Mouse (Mus musculus): ENCODE data around the gene Slc9a8. TPM values are rescaled to one million over a fixed set of nuclear protein-coding genes. Genes with fewer than 3 reads are reported as not detected.
A peak's percentile ranks its signal among the peaks of the same experiment; 100 is the strongest.
"Not testable (repeated sequence)": the region's sequence is repeated elsewhere in the genome, so short reads cannot be mapped to it uniquely, and the experiment has no call there.

Slc9a8 gene
- total RNA-seq (2021): 10 to 100 TPM; 23.4 to 27.7 TPM
- long read RNA-seq, experiment 1, full-length matches to known transcripts: 2 of 13 reads
- long read RNA-seq, experiment 1, partial matches to known transcripts: 1 of 13 reads
- long read RNA-seq, experiment 1, other reads (novel, unspliced or antisense): 10 of 13 reads
- long read RNA-seq, experiment 2, full-length matches to known transcripts: 7 of 14 reads
- long read RNA-seq, experiment 2, partial matches to known transcripts: 5 of 14 reads
- long read RNA-seq, experiment 2, other reads (novel, unspliced or antisense): 2 of 14 reads

- DNase-seq: peak; percentile 96
These were observed at the start of gene Slc9a8 for GRCm38 (mm10) chr2:167421330-167422149. Slc9a8 (plus strand) TSS chr2:167421712.

GRCm38 (mm10) chr2:167373266-167373665, 48.2 kb upstream of the Slc9a8 start:
- DNase-seq: peak; percentile 48

- no peak for DNase-seq
These were observed 47.2 kb upstream of the Slc9a8 start for GRCm38 (mm10) chr2:167374191-167374805.

GRCm38 (mm10) chr2:167375135-167375534, 46.4 kb upstream of the Slc9a8 start:
- DNase-seq: no peak

- no peak for DNase-seq
These were observed 45.8 kb upstream of the Slc9a8 start for GRCm38 (mm10) chr2:167375688-167376087.

GRCm38 (mm10) chr2:167376160-167376564, 45.4 kb upstream of the Slc9a8 start:
- peak; percentile 66 for DNase-seq

- DNase-seq: no peak
These were observed 43.8 kb upstream of the Slc9a8 start for GRCm38 (mm10) chr2:167377697-167378096.

- DNase-seq: no peak
These were observed 42.5 kb upstream of the Slc9a8 start for GRCm38 (mm10) chr2:167378972-167379371.

GRCm38 (mm10) chr2:167380615-167381285, 40.8 kb upstream of the Slc9a8 start:
- DNase-seq: no peak

GRCm38 (mm10) chr2:167381596-167381995, 39.9 kb upstream of the Slc9a8 start:
- no peak for DNase-seq

GRCm38 (mm10) chr2:167382389-167382788, 39.1 kb upstream of the Slc9a8 start:
- DNase-seq: no peak

GRCm38 (mm10) chr2:167383666-167384083, 37.8 kb upstream of the Slc9a8 start:
- DNase-seq: no peak

GRCm38 (mm10) chr2:167386456-167386855, 35.1 kb upstream of the Slc9a8 start:
- DNase-seq: peak; percentile 24

- DNase-seq: no peak
These were observed 34.5 kb upstream of the Slc9a8 start for GRCm38 (mm10) chr2:167386998-167387397.

GRCm38 (mm10) chr2:167394426-167394825, 27.1 kb upstream of the Slc9a8 start:
- DNase-seq: no peak

GRCm38 (mm10) chr2:167396420-167396819, 25.1 kb upstream of the Slc9a8 start:
- DNase-seq: not testable (repeated sequence)

GRCm38 (mm10) chr2:167399012-167399411, 22.5 kb upstream of the Slc9a8 start:
- DNase-seq: no peak

- DNase-seq: no peak
These were observed 21.9 kb upstream of the Slc9a8 start for GRCm38 (mm10) chr2:167399646-167400045.

GRCm38 (mm10) chr2:167403085-167403484, 18.4 kb upstream of the Slc9a8 start:
- no peak for DNase-seq

GRCm38 (mm10) chr2:167405101-167405880, 16.2 kb upstream of the Slc9a8 start:
- no peak for DNase-seq

GRCm38 (mm10) chr2:167407296-167407929, 14.1 kb upstream of the Slc9a8 start:
- no peak for DNase-seq
